Mouse (Mus musculus): ENCODE data around the gene Slc16a11.
A peak's percentile ranks its signal among the peaks of the same experiment; 100 is the strongest.

Slc16a11 gene

DNA sequence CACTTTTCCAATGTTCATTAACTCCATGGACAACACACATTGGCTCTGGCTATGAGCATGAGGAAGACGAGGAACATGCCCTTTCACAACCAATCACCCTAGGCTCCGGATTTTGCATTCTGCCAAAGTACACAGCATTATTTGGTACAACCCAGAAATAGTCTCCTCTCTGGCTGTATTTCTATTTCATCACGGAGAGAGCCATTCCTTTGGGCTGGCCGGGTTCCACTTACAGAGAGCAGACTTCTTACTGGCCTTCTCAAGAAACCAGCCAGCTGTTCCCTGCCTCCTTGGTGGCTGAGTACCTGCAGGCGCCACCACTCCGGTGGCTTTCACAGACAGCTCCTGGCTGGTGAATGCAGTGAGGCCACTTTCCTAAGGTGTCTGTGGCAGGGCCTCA lies at the start of gene Slc16a11:
Slc16a11 (plus strand) TSS at position 330 of the 400 bp plus-strand sequence.
- no peak for DNase-seq (ENCODE audit: low spot score in 2 of 2)

DNA sequence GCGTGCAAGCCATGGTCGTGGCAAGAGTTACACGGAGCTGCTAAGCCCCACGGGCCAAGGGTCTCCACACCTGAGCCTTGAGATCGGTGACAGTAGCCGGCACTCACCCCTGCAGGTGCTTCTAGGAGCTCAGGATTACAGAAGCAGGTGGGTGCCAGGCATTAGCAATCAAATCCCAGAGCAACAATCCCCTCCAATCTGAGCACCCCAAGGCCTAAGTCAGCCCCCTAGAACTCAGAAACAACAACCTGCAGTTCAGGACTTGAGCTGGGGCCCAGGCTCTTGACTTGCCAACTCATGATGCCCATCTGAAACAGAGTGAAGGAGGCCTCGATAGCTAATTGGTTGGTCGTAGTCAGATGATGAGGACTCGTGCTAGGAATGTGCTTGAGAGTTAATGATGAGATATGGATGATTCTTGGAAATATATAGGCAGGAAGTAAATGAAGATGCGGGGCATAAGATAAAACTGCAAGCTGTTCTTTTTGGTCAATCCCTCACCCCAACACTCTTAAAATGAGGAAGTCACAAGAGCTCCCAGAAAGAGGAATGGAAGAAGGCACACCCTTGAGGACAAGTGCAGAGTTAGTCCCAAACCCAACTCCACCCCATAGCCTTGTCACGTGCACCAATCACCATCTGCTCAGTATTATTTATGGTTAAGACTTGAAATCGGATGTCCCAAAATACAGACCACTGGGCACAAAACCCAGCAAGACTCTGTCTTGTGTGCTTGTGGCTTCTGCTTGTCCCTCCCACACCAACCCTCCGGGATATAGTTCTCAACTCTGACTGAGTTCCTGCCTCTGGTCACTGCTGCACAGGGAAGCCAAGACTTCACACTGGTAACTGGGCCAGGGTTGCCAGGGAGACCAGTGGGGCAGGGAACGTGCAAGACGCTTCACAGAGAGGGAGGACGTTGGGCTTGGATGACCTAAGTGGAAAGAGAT lies 46.3 kb upstream of the Slc16a11 start:
- no peak for DNase-seq (ENCODE audit: low spot score in 2 of 2)

DNA sequence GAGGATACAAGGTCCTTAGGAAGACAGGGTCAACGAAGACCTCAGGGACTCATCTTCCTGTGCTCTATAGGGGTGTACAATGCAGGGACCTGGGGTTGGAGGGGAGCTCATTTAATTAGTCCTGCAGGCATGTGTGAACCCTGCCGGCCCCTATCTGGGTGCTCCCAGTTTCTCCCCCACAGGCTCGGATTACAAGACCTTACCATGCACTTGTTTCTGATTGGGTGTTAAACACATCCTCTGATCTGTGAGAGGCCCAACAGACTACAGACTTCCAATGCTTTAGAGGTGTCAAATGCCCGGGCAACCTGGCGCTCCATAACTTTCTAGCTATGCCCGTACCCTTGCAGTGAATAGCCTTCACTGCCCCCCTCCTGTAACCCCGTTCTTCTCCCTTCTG lies 44.4 kb upstream of the Slc16a11 start:
- DNase-seq (ENCODE audit: low spot score in 2 of 2), result no peak

DNA sequence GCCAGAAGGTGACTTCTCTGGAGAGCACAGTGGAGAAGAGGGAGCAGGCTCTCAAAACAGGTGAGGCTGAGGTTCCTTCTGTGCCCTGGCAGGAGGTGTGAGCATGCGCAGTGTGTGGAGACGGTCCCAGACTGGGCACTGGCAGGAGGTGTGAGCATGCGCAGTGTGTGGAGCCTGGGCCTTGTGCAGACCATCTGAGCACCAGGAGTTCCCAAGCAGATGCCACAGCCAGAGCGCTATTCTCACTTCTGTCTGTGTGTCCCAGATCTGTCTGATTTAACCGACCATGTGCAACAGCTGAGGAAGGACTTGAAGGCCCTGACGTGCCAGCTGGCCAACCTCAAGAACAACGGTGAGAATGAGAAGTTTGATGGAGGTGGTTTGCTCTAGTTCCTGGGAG lies 43.1 kb upstream of the Slc16a11 start:
- DNase-seq (ENCODE audit: low spot score in 2 of 2), result peak in 1 of 2 experiments; percentile 10

DNA sequence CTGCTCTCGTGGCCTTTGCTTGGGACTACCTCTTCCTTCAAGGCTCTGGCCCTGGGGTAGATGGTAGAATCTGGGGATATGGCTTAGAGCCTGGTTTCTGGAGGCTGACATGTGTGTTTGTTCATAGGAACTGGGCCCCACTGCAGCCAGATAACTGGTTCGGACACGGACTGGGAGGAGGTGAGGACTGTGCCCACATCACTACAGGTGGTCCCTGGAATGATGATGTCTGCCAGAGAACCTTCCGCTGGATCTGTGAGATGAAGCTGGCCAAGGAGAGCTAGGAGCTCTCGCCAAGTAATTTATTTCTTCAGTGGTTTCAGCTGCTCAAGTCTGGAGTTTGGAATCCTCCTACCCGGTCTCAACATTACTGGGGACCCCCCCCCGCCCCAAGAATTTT lies 42.3 kb upstream of the Slc16a11 start:
- DNase-seq (ENCODE audit: low spot score in 2 of 2), result no peak

DNA sequence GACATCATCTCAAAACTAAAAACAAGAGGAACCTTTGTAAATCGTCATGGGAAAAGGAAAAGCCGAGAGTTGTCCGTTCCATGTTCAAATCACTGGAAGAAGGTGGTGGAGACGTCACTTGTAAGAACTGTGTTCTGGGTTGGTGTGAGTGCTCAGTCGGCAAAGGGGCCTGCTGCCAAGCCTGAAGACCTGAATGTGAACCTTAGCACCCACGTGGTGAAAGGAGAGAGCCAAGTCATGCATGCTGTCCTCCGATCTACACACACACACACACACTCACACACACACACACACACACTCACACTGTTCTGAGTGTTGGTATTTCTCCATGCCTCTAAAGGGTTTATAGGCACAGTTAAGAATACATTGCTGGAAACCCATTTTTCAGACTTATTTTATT lies 41.4 kb upstream of the Slc16a11 start:
- DNase-seq (ENCODE audit: low spot score in 2 of 2), result no peak

DNA sequence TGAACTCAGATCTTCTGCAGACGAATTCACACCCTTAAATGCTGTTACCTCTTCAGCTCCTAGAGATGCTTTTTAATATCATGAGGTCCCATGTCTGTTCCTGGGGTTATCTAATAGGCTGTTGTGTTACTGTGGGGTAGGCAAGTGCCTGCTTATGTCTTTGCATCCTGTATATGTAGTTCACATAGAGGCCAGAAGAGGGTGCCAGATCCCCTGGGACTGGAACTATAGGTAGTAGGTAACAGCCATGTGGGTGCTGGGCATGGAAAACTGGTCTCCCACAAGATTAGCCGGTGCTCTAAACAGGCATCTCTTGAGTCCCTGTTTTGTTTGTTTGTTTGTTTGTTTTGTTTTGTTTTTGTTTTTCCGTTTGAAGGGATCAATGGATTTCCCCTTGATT lies 40.7 kb upstream of the Slc16a11 start:
- DNase-seq (ENCODE audit: low spot score in 2 of 2), result no peak

DNA sequence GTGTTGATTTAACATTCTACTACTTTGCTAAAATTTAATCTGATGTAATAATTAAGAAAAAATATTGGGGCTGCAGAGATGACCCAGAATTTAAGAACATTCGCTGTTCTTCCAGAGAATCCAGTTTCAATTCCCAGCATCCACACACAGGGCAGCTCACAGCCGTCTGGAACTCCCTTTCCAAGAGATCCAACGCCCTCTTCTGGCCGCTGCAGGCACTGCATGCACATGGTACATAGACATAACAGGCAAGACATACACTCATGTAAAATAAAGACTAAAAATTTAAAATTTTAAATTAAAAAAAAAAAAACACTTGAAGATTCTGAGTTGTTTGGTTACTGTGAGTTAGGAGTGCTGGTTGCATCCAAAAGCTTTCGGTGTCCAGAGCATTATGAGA lies 40.3 kb upstream of the Slc16a11 start:
- no peak for DNase-seq (ENCODE audit: low spot score in 2 of 2)

DNA sequence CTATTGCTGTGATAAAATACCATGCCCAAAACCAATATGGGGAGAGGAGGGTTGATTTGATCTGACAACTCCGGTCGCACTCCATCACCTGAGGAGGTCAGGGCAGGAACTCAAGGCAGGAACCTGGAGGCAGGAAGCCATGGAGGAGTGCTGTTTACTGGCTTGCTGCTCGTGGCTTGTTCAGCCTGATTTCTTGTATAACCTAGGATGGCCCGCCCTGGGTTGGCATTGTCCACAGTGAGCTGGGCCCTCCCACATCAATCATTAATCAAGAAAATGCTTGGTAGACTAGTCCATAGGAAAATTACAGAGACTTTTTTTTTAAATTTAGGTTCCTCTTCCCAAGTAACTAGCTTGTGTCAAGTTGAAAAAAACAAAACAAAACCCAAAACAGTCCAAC lies 38.1 kb upstream of the Slc16a11 start:
- no peak for DNase-seq (ENCODE audit: low spot score in 2 of 2)

DNA sequence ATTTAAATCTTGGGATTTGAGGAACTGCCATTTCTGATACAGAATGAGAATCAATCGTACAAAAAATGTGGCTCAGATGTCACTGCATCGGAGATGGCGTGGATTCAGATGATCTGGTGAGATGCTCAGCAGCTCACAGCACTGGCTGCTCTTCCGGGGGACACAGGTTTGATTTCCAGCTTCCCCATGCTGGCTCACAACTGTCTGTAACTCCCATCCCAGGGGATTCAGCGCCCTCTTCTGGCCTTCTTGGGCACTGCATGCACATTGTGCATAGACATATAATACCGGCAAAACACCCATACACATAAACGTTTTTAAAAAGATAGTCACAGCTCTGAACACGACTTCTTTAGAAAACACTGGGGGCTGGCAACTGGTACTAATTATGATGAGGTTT lies 34.9 kb upstream of the Slc16a11 start:
- DNase-seq (ENCODE audit: low spot score in 2 of 2), result no peak

DNA sequence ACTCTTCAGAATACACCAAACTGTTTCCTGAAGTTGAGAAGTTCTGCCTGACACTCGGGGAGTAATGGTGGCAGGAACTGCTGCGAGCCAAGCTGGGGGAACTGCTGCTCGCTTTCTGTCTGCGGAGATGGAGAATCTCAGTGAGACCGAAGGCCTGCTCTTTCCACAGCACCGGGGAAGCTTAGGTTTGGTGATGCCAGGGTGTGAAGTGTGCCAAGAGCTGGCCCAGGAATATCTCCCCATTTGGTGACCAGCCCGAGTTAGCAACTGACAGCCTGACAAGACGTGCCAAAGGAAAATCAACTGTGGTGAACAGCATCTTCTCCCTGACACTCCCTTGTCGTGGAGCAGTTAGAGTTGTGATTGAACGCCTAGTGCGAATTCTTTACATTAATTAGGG lies 34.2 kb upstream of the Slc16a11 start:
- no peak for DNase-seq (ENCODE audit: low spot score in 2 of 2)

DNA sequence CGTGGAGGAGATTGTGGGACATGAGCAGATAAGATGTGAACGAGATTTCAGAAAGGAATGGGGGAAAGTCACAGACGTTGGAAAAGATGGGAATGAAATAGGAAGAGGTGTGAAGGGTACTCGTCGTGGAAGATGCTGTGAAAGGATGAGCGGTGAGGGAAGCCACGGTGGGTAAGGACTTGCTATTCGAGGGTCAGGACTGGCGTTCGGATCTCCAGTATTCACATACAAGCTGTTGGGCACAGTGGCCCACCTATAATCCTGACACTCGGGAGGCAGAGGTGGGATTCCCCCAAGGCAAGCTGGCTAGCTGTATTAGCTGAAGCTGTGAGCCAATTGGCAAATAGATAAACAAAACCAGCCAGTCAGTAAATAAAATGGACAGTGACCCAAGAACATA lies 33.8 kb upstream of the Slc16a11 start:
- DNase-seq (ENCODE audit: low spot score in 2 of 2), result no peak

DNA sequence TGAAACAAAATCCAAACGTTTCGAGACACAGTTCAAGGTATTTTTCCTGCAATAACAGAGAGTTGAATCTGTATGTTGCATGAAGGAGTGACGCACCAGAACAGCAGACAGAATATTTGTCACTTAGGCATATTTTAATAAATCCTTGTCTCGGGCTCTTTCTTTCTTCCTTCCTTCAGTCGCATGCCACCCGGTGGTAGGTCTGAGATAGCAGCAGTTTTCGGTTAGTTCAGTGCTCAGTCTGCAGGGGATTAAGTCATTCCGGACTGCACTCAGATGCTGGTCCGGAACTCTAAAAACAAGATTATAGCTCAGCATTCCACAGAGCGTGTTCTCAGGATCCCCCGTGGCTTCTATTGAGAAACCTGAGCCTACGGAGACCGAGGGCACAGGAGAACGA lies 33.2 kb upstream of the Slc16a11 start:
- no peak for DNase-seq (ENCODE audit: low spot score in 2 of 2)

DNA sequence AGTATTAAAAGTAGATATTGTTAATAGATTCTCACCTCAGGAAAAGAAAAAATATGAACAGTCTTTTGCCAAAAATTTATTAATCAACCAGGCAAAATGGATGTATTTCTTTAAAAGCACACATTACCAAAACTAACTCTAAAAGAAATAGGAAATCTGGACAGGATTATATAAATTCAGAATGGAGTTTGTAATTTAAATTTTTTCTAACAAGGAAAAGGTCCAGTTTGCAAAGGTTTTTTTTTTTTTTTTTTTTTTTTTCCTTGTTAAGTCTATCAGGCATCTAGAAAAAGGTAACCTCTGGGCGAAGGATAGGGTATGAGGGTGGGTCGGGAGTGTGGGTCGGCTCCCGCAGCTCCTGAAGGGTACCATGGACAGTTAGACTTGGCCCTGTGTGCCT lies 32.1 kb upstream of the Slc16a11 start:
- no peak for DNase-seq (ENCODE audit: low spot score in 2 of 2)

DNA sequence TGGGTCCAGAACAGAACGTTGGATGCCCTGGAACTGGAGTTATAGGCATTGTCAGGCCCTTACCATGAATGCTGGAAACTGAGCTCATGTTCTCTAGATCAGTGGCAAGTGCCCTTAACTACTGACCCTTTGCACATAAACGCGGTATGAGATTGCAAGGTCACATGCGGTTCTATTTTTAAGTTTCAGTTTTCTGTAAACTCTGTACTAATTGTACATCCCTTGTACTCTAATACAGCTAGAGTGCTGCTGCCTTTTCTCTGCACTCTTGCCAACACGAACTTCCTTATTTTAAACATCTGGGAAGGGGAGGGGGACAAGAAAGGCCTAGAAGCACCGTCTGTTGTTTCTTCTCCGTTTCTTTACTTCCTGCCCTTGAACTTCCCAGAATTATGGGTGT lies 27.4 kb upstream of the Slc16a11 start:
- DNase-seq (ENCODE audit: low spot score in 2 of 2), result no peak

DNA sequence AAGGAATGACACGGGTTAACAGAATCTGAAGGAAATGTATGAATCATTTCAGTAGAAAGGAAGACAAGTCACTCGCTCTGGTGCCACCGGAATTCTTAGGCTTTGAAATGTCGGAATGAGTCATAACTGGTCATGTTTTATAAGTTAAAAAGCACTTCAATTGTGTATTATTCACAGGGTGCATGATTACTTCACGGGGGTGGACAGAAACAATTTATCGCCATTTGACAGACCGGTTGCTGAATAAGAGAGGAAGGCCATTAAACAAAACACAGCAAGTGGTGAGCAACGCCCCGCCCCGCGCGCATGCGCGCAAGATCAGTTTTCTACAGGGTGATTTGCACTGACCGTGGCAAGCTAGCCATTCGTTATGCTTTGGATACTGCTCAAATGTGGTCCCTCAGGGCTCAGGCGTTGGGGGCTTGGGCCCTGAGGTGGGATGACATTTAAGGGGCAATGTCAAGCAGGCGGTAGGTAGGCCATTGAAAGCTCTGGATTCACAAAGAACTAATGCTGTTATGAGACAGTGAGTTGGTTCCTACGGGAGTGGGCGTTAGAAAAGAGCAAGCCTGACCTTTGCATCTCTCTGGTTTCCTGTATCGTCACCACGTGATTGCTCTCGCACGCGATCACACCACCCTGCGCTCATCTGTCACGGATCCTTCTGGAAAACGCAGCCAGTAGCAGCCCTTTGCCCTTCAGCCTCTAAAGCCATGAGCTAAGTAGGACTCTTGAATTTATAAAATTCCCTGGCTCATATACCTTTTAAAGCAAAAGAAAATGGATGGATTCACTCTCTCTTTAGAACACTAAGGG lies 23.0 kb upstream of the Slc16a11 start:
- no peak for DNase-seq (ENCODE audit: low spot score in 2 of 2)

DNA sequence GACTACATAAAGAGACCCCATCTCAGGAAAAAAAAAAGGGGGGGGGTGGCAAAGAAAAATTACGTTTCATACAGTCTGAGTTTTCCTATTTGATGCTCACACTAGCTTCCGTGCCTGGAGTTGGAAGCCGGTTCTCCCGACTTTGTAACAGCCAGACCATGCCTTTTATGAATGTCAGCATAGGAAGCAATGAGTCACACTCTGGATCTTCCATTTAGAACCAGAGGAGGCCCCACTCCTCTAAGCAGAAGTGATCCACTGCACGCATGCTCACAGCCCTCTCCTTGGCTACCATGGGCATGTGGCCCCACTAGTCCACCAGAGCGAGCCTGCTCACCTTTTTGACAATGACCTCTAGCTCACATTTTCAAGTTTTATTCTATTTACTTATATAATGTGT lies 21.4 kb upstream of the Slc16a11 start:
- no peak for DNase-seq (ENCODE audit: low spot score in 2 of 2)

DNA sequence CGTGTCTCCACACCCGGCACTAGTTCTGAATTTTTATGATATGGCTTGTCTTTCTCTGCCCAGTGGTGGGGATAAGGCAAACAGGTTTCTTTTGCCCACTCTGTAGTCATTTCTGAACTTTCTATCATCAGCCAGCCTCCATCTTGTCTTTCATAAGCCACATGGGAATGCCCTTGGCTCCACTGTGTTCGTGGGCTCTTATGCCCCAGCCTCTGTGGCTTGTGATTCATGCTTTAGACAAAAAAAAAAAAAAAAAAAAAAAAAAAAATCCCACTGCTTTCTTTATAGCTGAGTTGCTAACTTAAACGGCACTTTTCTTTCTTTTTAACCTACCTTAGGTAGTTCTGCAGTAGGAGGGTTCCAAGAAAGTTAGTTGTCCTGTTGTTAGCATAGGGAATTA lies 20.4 kb upstream of the Slc16a11 start:
- no peak for DNase-seq (ENCODE audit: low spot score in 2 of 2)

DNA sequence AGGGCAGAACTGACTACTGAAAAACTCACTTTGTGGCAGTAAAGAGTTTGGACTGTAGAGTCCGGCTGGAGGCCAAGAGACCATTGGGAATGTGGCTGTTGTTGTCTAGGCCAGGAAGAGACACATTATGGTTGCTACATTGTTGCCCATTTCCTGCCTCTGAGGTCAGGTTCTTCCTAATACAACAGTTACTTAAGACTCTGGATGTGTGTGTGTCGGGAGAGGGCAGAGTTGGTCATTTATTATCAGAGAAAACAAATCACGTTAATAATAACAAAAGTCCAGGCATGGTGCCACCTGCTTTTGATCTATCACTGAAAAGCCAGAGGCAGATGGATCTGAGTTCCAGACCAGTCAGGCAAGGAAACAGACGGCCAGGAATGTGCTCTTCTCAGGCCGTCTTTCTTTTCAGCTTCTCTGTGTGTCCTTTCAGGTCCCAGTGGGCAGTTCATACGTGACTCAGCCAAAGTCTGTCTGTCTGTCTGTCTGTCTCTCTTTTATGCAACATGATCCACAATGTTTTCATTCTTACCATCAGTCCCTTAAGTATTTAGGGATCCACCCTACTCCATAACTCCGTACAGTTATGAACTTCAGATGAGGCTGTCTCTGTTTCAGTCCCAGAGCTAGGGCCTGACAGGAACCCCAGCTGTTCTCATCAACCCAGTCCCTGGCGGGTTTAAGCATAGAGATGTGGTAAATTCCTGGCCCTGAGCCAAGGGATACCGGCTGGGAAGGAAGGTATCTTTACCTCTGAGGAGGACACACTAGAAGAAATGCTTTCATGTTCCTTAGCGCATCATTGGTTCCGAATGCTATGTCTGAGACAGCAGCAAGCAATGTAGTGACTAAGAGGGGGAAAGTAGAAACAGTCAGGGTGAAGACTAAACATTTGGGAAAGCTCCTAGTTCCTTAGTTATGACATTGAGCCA lies 18.9 kb upstream of the Slc16a11 start:
- DNase-seq (ENCODE audit: low spot score in 2 of 2), result no peak

DNA sequence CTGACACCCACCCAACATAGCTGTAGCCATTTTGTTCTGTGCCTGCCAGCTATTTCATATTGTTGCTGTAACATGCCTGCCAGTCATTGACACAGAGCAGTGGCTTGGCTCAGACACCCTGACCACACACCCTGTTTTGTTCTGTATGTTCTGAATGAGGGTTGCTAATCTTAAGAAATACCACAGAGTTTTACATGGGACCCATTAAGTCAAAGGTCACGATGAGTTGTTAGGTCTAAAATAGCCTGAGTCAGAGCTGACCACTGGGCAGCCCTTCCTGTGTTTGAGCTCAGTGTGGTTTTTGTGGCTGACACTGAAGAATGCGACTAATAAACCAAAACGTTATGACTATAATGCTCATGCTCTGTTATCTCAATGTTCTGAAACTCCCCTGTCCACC lies 14.2 kb upstream of the Slc16a11 start:
- DNase-seq (ENCODE audit: low spot score in 2 of 2), result no peak

DNA sequence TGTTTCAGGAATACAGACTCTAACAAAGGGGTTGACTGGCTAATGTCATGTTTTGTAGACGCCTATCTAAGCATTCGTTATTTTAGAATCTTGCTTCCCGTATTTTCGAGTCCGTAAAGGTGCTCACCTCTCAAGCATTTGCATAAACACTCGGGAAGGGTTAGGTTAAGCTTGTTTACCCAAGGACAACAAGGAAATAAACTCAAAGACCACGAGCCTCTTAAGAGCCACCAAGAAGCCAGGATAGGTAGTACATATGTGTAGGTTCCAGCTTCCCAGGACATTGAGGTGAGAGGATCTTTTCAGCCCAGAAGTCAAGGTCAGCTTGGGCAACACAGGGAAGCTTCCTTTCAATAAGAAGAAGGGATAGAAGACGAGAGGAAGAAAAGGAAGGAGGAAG lies 13.4 kb upstream of the Slc16a11 start:
- DNase-seq (ENCODE audit: low spot score in 2 of 2), result no peak
